Mouse (Mus musculus): ENCODE results near the gene Krt31.

DNA sequence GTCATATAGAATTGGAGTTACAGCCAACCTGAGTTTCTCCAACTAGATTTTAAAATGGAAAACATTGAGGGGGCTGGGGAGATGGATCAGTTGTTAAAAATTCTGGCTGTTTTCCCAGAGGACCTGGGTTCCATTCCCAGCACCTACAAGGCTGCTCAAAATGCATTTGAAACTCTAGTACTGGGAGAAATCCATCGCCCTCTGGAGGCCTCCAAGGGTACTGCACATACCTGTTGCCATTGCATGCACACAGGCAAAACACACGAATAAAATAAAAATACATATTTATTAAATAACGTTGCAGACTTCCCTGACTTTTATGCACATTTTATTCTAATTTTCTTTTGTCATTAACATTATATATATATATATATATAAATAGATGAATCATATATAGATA, 43.7 kb downstream of the Krt31 start:
- TF ChIP-seq CTCF (IDR thresholded peaks at IDR 0.05; ENCODE audit: low read depth, low read length) (no peak), GATA1 (IDR thresholded peaks at IDR 0.05; ENCODE audit: borderline replicate concordance, low read length) (no peak), GATA2 (IDR thresholded peaks at IDR 0.05; ENCODE audit: borderline replicate concordance, low read depth, low read length) (no peak), POLR2AphosphoS5 (IDR thresholded peaks at IDR 0.05; ENCODE audit: insufficient replicate concordance, low read depth, low read length) (no peak)
